Mouse (Mus musculus) c-Kit-positive CD71-positive TER-119-positive erythroid progenitor cells, embryonic 14.5 days (primary cell): Measurements from ENCODE around the gene Dhdds.

Experiments
- DNase-seq: peaks from one replicate; pipeline ENCODE4 v3.0.0-alpha.2; 2013; ENCODE audit warnings: low spot score

The Dhdds gene

DNA sequence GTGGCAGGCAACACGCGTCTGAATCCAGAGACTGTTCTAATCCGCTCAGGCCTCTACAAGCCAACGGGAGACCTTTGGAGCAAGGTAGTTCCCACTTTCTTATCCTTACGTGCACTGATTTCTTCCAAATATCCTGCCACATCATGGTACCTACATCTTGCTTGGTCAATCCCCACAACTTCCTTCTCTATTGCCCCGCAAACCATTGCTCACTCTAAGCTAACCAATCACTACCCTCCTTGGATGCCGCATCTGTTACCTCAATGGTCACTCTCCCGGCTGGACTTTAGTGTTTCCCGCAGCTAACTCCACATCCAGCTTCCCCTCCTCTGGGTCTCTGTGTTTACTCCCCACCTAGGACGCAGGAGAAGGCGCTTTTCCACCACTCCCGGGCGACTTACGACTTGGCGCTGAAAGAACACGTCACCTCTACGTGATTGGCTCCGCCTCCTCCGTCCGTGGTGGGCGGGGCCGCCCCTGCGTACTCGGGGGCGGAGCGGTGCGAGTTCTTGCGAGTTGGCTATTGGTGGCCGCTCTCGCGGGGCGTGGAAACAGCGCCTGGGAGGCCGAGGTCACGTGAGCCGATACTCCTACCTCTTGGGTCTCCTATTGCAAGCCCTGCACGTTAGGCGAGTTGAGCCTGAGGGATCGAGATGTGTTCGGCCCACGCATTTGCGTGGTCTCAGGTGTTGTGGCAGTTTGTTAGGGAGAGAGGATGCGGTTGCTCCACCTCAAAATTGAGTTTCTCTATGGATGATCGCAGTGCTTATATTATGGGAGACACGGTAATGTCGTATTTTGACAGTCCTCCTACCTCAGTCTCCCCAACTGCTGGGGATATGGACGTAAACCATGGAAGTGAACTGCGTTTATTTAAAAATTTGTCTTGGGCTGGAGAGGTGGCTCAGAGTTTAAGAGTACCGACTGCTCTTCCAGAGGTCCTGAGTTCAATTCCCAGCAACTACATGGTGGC lies at the start of gene Dhdds:
Gene Dhdds, minus strand, starts transcription at position 453 of the 973 bp plus-strand sequence.
- peak; percentile 98 for DNase-seq

DNA sequence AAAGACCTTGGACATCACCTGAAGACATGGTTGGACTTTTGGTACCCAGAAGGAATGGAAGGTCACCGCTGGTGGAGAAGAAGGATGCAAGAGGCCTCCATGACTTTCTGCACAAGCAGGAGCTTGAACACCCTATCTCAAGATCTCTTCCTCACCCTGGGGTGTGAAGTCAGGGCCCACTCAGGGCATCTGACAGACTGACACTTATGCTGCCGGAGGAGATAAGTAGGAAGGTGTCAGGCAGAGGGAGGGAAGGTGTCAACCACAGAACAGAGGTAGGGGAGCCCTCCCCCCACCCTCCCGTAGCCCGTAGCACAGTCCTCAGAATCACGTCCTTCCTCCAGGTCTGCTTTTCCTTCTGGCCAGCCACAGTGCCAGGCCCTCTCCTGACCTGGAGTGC lies 46.9 kb upstream of the Dhdds start:
- DNase-seq, result no peak

DNA sequence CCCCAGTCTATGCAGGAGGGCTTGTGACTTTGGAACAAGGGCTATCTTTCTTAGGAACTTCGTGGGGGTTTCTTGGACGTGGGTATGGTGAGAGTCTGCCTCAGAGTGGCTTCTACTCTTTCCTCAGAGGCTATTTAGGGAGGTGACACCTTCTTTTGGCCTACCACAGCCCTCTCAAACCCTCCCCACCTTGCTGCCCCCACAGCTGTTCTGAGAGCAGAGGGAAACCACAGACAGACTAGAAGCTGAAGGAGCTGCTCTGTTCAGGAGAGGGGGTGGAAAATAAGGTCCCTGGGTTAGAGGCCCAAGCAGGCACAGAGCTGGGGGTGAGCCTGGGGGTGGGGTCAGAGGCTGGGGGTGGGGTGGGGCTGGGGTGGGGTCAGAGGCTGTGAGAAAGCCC lies 42.3 kb upstream of the Dhdds start:
- no peak for DNase-seq

GRCm38 (mm10) chr4:134041317-134042123 lies 40.8 kb upstream of the Dhdds start:
- DNase-seq, result no peak

- DNase-seq, result peak; percentile 67
Measured at GRCm38 (mm10) chr4:134035953-134036352, 35.2 kb upstream of the Dhdds start.

DNA sequence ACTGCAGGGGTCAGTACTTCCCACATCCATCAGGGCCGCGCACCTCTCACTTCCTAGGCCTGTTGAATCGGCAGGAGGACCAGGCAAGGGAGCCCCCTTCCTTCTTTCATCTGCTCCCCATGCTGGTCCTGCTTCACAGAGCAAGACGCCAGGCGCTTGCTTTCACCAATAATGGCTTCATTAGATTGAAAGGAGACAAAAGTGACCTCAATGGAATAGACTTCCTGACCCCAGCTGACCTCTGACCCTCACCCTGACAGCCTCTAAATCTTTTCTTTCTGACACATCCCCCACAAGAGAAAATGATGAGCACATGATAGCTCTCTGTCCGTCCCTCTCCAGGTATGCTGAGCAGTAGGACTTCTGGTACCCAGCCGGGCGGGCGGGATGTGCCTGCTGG lies 25.1 kb upstream of the Dhdds start:
- DNase-seq, result no peak

DNA sequence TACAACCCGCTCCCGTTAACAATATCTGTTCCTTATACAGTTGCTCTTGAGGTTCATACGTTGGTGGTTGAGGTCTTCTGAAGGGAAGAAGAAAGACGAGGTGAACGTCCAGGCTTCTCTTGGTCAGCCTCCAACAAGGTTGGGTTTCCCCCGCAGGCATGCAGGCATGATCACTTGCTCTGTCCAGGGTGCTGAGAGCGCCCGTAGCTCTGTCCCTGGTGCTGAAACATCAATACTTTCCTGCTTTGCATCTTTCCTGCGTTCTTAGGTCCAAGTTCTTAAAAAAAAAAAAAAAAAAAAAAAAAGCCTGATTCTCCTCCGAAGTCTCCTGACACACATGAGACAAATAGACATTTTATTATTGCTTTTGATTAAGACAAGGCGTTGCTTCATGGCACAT lies 19.9 kb upstream of the Dhdds start:
- DNase-seq, result peak; percentile 57

GRCm38 (mm10) chr4:134019641-134020351 lies 19.1 kb upstream of the Dhdds start:
- DNase-seq, result no peak

DNA sequence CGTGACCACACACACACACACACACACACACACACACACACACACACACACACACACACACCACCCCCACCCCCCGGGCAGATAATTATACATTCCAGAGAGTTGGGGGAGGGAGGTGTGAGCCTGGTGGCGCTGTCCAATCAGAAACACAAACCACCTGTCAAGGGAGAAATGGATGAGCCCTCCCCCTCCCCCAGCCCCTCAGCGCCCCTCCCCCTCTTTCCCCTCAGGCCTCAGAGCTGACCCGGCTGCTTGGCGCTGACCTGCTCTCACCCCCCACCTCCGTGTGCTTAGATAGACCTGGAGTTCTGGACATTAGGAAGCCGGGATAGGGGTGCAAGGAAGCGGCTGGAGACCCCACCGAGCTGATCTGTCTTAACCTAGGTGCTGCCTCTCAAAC lies 18.5 kb upstream of the Dhdds start:
- no peak for DNase-seq

- no peak for DNase-seq
Measured at GRCm38 (mm10) chr4:134018779-134019145, 18.0 kb upstream of the Dhdds start, which contains the start of gene Lin28a. Lin28a (minus strand) TSS chr4:134018841.

DNA sequence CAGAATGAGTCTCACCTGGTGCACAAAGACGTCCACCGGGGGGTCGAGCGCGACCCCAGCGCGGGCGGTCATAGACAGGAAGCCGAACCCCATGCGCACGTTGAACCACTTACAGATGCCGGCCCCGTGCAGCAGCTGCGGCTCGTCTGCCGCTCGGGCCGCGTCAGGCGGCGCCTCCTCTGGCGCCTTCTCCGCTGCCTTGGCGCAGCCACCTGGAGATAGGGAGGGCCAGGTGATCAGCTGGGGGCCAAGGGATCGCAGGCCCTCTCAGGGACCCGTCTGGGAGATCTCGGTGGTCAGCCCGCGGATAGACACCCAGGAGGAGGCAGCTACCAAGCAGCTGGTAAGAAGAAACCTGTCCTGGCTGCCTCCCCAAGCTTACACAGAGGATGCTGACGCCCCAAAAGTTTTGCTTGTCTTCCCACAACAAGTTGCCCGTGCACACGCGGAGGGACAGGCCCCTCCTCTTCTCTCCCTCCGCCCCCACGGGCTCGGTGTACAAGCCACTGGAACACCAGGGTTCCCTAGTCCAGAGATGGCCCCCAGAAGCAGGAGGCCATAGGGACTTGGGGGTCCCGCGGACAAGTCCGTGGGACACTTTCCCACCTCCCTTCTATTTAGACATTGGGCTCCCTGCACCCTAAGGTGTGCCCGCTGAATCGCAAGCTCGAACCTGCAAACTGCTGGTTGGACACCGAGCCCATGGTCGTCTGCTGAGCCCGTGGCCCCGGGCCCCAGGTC lies 17.5 kb upstream of the Dhdds start:
- no peak for DNase-seq

- DNase-seq, result no peak
Measured at GRCm38 (mm10) chr4:134017201-134017865, 16.6 kb upstream of the Dhdds start.

GRCm38 (mm10) chr4:134016767-134017166 lies 16.0 kb upstream of the Dhdds start:
- no peak for DNase-seq

DNA sequence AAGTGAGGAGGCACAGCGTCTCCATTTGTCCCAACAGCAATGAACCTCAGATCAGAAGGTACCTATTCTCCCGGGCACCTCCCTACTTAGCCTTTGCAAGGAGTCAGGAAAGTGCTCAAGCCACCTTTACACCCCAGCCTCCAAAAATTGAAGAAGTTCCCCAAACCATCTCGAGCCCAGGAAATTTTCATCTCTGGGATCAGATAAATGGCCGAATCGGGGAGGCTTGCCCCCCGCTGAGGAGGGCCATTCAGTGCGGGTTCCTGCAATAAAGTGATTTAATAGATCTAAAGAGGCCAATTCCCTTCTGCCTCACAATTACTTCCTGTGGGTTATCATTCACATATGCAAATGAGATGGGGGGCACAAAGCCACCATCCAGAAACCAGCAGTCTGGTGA lies 15.5 kb upstream of the Dhdds start:
- no peak for DNase-seq

- no peak for DNase-seq
Measured at GRCm38 (mm10) chr4:134012858-134013528, 12.3 kb upstream of the Dhdds start.

DNA sequence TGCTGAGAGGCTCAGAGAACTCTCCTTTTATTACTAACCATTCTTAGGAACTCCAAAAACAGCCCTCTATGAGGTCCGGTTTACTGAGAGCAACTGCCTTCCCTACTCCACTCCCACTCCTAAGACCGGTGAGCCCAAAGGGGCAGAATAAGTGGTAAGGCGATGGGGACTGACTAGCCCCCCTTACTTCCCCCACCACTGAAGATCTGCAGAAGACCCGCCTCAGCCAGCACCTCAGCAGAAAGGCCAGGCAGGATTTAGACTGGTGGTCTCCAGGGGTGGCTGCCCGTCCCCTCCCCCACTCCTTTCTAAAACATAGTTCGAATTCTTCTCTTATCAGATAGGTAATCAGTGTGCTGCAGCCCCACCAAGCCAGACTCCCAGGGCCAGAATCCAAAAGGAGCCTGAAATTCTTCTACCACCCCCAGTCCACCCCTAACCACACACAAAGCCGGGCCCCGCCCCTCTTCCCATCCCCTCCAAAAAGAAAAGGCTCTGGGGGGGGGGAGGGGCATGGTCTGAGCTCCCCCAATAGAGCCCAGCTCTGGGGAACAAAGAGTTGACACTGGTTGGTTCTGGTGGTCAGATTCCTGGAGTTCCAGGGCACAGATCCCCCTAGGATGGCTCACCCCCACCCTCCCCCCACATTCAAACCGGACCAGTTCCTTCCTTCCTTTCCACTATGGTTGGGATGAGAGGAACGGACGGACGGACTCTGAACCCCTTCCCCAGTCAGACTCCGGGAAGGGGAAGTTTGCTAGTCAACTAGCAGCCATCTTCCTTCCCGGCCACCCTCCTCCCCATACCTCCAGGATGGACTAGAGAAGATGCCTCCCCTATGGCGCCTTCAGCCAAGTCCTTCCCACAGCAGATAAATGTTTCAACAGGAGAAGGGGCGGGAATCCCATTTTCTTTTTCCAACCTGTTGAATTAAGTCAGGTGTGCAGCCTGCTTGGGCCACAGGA lies 11.0 kb upstream of the Dhdds start:
- no peak for DNase-seq

DNA sequence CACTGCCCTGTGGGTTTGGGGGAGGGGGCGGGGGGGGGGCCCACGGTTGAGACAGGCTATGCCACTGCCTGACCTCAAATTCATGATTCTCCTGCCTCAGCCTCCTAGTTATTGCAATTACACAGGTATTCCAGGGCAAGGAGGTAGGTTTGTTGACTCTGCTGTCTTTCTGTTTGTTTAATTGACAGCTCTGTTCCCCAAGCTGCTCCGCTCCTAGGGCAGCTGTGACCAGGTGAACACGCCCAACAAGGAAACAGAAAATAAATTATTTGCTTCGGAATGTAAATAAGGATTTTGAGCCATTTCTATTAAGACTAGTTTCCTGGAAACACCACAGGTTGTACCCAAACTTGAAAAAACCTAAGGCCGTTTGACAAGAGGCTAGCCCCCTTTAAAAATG lies 9.0 kb upstream of the Dhdds start:
- no peak for DNase-seq

GRCm38 (mm10) chr4:134006845-134007244 lies 6.1 kb upstream of the Dhdds start:
- no peak for DNase-seq
